Mouse (Mus musculus) embryonic stem cell, embryonic (primary cell): Measurements from ENCODE around the gene Them7.

Source experiments
- CTCF ChIA-PET, 4 experiments: fragments of 300-600 bp in 2 of 4; fragments of 350-600 bp in 2 of 4; sonication (Branson Sonifier 250); formaldehyde crosslinking; loops; one replicate each; lab custom pipeline; 2022; ENCODE audit warnings: inconsistent platforms in 2 of 4; lab: Charles Lee
- POLR2A ChIA-PET, 4 experiments: fragments of 300-600 bp in 2 of 4; fragments of 350-600 bp in 2 of 4; sonication (Branson Sonifier 250); formaldehyde crosslinking; loops; one replicate each; lab custom pipeline; 2022; ENCODE audit warnings: antibody characterized with exemption in 4 of 4, inconsistent platforms in 1 of 4; lab: Charles Lee

Gene Them7

DNA sequence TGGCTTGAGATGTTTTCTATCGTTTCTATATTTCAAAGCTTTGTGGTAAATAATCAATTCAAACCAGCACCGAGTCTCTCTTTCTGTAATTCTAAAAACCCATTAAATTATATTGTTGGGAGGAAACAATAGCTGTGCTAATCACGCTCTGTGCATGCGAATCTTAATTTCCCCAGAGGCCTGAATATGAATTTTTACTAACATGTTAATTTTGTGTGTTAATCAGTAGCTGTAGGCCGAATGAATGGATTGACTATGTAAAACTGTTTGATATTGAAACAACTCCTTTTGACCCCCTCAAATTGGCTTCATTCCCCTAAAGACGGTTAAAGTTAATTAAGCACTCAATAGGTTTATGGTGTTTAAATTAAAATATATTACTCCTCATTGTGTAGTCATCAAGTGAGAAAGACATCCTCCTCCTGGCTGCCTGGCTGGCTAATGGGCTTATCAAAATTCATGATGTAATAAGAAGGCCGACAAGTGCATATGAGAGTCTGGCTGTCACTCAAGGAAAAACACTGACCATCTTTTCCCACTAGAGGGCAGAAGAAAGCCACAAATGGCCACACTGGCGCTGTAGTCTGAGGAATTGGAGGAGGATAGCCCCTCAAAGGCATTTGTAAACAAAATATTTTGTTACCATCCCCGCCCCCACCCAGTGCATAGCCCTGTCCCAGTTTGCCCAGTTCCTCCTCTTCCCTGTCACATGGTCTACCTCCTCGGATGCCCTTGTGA, 110.0 kb downstream of the Them7 start:
- POLR2A ChIA-PET: no interaction called here

DNA sequence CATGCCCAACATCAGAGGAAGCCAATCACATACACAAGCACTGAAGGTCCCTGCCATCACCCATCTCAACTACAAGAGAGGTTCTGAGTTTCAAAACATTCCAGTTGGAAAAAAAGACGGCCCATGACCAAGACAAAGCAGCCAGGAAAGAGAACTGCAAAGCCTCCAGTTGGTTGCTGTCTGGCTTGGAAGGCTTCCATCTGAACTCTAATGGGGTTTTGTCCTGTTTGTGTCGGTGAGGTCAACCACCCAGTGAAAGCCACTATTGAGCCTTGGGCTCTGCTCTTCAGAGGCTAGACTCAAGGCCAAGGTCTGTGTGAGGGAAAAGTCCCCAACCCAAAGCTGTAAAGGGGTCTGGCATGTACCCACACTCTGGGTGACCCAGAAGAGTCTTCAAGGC, 111.5 kb downstream of the Them7 start:
- ChIA-PET CTCF (interaction anchor here in 1 of 4 experiments (1.1 to 1.3 kb wide), 2 partner anchors 24 to 91 kb away, joined by 3 read pairs; no protein-coding TSS in a partner anchor), POLR2A (no interaction called here)

More for the DNA sequence above, 110.0 kb downstream of the Them7 start:
- CTCF ChIA-PET: interaction anchor here (0.6 to 2.0 kb wide), 7 partner anchors 23 to 860 kb away, joined by 3 to 6 read pairs (median 4); no protein-coding TSS in a partner anchor

GRCm38 (mm10) chr2:105336314-105337027, 112.4 kb downstream of the Them7 start:
- POLR2A ChIA-PET: interaction anchor here in 1 of 4 experiments (0.6 kb wide), 1 partner anchor 796 kb away, joined by 3 read pairs; no protein-coding TSS in a partner anchor
- CTCF ChIA-PET: interaction anchor here in 2 of 4 experiments (0.6 to 1.3 kb wide), 3 partner anchors 25 to 127 kb away, joined by 3 to 5 read pairs (median 4); no protein-coding TSS in a partner anchor

GRCm38 (mm10) chr2:105337171-105337875, 113.2 kb downstream of the Them7 start:
- POLR2A ChIA-PET: interaction anchor here in 1 of 4 experiments (0.5 to 0.6 kb wide), 2 partner anchors 11 to 796 kb away, joined by 3 to 5 read pairs; no protein-coding TSS in a partner anchor
- CTCF ChIA-PET: interaction anchor here in 2 of 4 experiments (0.6 to 1.3 kb wide), 2 partner anchors 26 to 75 kb away, joined by 3 to 5 read pairs; no protein-coding TSS in a partner anchor

DNA sequence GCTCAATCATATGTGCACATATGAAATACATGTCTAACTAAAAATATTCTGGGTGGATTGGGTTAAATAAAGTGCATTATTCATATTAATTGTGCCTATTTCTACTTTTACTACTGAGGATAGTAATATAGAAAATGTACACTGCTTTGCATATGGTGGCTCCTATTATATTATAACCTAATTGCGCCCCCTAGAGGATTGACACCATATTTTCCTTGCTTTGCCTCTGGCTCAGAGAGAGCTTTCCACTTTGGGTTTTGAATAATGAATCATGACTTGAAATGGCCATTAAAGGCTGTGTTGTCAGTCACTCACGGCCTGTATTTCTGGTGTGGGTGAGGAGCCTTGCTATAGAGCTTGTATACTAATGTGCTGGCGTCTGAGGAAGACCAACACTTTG, 115.9 kb downstream of the Them7 start:
- ChIA-PET POLR2A (interaction anchor here in 2 of 4 experiments (0.5 to 1.2 kb wide), 2 partner anchors 10 to 322 kb away, joined by 4 read pairs; no protein-coding TSS in a partner anchor), CTCF (interaction anchor here (0.6 to 2.9 kb wide), 34 partner anchors 8 to 1890 kb away, joined by 3 to 10 read pairs (median 3); no protein-coding TSS in a partner anchor)

DNA sequence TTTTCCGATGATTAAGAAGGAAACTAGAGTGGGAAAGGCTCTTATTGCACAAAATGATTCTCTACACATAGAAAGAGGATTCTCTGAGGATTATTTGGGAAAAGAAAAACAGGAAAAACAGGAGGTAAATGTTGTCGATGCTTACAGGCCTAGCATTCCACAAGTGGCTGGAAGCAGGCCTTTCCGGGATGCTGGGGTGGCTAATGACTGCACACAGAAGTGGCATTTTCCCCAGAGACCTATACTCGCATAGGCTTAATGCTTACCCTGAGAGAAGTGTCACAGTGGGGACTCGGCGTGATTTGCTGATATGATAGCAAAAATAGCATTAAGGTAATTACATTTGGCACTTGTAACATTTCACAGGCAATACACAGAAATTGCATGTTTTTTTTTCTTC, 124.8 kb downstream of the Them7 start:
- POLR2A ChIA-PET: interaction anchor here in 2 of 4 experiments (0.6 to 1.3 kb wide), 3 partner anchors 9 to 321 kb away, joined by 3 to 5 read pairs (median 4); no protein-coding TSS in a partner anchor
- CTCF ChIA-PET: interaction anchor here in 1 of 4 experiments (0.6 kb wide), 1 partner anchor 1322 kb away, joined by 6 read pairs; no protein-coding TSS in a partner anchor

DNA sequence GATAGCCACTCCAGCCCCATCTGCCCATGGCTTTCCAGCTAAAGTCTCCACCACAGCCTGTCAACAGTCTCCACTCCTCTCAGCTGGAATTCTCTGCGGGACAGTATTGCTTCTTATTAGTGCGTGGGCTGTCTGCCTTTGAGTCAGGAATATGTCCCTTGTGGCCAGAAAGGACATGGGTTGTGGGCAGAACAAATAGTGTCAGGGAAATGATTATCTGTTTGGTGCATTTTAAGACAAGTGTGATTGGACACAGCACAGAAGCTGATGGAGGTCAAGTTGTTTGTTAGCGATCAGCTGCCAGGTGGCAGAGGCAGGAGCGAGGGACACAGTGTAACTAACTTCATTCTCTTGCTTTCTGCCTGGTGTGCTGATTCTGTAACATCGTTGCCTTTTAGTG, 132.7 kb downstream of the Them7 start:
- CTCF ChIA-PET: interaction anchor here in 3 of 4 experiments (0.6 to 0.9 kb wide), 3 partner anchors 14 to 521 kb away, joined by 4 to 5 read pairs (median 4); no protein-coding TSS in a partner anchor
- POLR2A ChIA-PET: no interaction called here

- CTCF ChIA-PET: no interaction called here
- POLR2A ChIA-PET: no interaction called here
These were observed 133.9 kb downstream of the Them7 start for GRCm38 (mm10) chr2:105358040-105358439.

DNA sequence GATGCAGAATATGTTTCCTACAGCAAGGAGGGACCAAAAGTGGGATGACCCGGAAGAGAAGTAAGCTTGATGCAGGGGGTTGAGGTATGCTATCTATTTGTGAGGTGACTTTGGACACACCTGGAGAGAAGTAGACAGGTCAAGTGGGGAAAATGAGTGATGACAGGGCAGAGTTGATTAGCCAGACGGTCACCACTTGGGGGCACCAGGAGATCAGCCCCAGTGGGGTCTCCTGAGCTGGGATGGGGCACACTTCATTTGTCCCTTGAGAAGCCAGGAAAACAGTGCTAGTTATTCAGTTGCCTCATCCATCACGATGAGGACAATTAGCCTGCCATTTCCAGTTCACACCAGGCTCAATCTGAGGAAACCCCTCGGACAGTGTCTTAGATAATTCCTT, 143.5 kb downstream of the Them7 start:
- POLR2A ChIA-PET: interaction anchor here in 3 of 4 experiments (0.6 to 2.9 kb wide), 4 partner anchors 9 to 108 kb away, joined by 3 to 14 read pairs (median 4); partner anchors contain the start of gene Rcn1 (in 1 of the 3)

GRCm38 (mm10) chr2:105370240-105370639, 146.1 kb downstream of the Them7 start:
- POLR2A ChIA-PET: interaction anchor here in 2 of 4 experiments (1.0 to 2.9 kb wide), 7 partner anchors 9 to 308 kb away, joined by 3 to 14 read pairs (median 4); partner anchors contain the start of gene Rcn1 (in 1 of the 2)
- CTCF ChIA-PET: interaction anchor here in 1 of 4 experiments (0.6 to 1.1 kb wide), 2 partner anchors 22 to 25 kb away, joined by 3 to 5 read pairs; no protein-coding TSS in a partner anchor

More for the DNA sequence above, 143.5 kb downstream of the Them7 start:
- CTCF ChIA-PET: interaction anchor here (0.5 to 1.5 kb wide), 9 partner anchors 28 to 1716 kb away, joined by 3 to 15 read pairs (median 3); no protein-coding TSS in a partner anchor

GRCm38 (mm10) chr2:105370698-105371097, 146.6 kb downstream of the Them7 start:
- CTCF ChIA-PET: interaction anchor here in 1 of 4 experiments (1.1 kb wide), 1 partner anchor 25 kb away, joined by 3 read pairs; no protein-coding TSS in a partner anchor

DNA sequence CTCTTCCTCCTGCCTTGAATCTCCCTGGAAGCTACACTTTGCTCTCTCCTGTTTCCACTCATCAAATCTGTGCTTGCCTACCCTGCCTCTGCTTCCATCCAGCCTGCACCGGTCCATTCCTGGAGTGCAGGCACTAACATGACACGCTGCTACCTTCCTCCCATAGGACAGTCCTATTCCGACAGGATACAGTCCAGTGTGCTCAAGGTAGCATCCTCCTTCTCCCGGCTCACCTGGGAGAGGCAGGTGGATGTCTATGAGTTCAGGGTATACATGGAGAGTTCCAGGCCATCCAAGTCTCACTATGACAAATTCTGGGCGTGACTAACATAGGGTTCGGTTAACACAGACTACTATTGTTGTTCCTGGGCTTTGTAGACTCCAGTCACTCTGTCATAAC, 148.0 kb downstream of the Them7 start:
- ChIA-PET CTCF (interaction anchor here in 1 of 4 experiments (1.2 kb wide), 1 partner anchor 21 kb away, joined by 3 read pairs; no protein-coding TSS in a partner anchor), POLR2A (interaction anchor here in 3 of 4 experiments (1.2 to 2.1 kb wide), 8 partner anchors 17 to 27 kb away, joined by 3 to 5 read pairs (median 4); no protein-coding TSS in a partner anchor)

More at GRCm38 (mm10) chr2:105370698-105371097, 146.6 kb downstream of the Them7 start:
- POLR2A ChIA-PET: interaction anchor here in 2 of 4 experiments (1.0 to 2.1 kb wide), 6 partner anchors 9 to 307 kb away, joined by 3 to 5 read pairs (median 4); no protein-coding TSS in a partner anchor

DNA sequence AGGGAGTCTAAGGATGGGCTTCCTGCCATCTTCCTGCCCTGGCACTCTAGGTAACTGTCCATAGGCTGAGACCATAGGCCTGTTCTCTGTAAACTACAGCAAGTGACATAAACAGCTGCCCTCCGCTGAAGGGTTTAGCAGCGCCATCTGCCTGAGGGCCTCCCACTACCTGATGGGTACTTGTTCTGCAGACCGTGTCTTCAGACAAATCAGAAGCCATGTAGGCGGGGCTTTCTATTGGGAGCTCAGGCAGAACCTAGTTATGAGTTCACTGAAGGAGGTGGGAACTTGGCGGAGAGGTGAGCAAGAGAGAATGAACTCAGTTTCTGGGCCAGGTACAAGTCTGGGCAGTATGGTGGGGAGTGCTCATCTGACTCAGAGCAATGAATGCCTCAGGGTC, 148.6 kb downstream of the Them7 start:
- ChIA-PET CTCF (interaction anchor here in 2 of 4 experiments (0.5 to 1.2 kb wide), 5 partner anchors 21 to 71 kb away, joined by 3 to 4 read pairs (median 3); no protein-coding TSS in a partner anchor), POLR2A (interaction anchor here in 3 of 4 experiments (1.2 to 1.8 kb wide), 7 partner anchors 16 to 26 kb away, joined by 3 to 5 read pairs (median 4); no protein-coding TSS in a partner anchor)

- POLR2A ChIA-PET: interaction anchor here in 2 of 4 experiments (1.4 to 1.8 kb wide), 5 partner anchors 15 to 25 kb away, joined by 3 to 5 read pairs (median 4); no protein-coding TSS in a partner anchor
- CTCF ChIA-PET: interaction anchor here in 2 of 4 experiments (0.5 to 1.1 kb wide), 2 partner anchors 9 to 34 kb away, joined by 3 to 4 read pairs; no protein-coding TSS in a partner anchor
These were observed 149.5 kb downstream of the Them7 start for GRCm38 (mm10) chr2:105373658-105374057.

DNA sequence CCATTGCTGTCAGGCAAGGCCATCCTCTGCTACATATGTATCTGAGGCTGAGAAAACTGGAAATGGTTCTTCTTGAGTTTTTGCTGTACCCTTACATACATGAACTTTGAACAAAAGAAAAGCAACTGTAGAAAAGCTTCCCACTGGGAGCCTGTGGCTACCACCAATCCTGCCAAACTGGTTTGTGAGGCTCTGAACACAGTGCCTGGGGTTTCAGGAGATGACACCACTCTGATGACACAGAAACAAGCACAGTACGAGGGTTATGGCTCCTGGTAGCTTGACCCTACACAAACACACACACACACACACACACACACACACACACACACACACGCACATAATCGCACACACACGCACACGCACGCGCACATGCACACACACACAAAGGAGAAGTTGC, 151.1 kb downstream of the Them7 start:
- ChIA-PET CTCF (no interaction called here), POLR2A (interaction anchor here in 1 of 4 experiments (1.6 to 1.7 kb wide), 2 partner anchors 16 to 20 kb away, joined by 3 to 5 read pairs; no protein-coding TSS in a partner anchor)

- ChIA-PET CTCF (no interaction called here), POLR2A (interaction anchor here in 1 of 4 experiments (1.7 kb wide), 1 partner anchor 16 kb away, joined by 5 read pairs; no protein-coding TSS in a partner anchor)
These were observed 151.6 kb downstream of the Them7 start for GRCm38 (mm10) chr2:105375705-105376104.
